Mouse (Mus musculus) lung, adult 2 months (tissue): ENCODE results near the gene Dnase1l3.

Source experiments
- CTCF ChIP-seq: fragments of 200-500 bp; IDR thresholded peaks from 2 replicates; pipeline ENCODE4 v1.5.1; 2011; ENCODE audit warnings: mild to moderate bottlenecking, low read length, control low read depth; ENCODE audit not compliant: insufficient read depth
- POLR2A ChIP-seq: fragments of 200-500 bp; IDR thresholded peaks from 2 replicates; pipeline ENCODE4 v1.6.1; 2011; ENCODE audit warnings: low read depth, mild to moderate bottlenecking, control low read depth, low read length, borderline replicate concordance; ENCODE audit errors: extremely low read depth

DNA sequence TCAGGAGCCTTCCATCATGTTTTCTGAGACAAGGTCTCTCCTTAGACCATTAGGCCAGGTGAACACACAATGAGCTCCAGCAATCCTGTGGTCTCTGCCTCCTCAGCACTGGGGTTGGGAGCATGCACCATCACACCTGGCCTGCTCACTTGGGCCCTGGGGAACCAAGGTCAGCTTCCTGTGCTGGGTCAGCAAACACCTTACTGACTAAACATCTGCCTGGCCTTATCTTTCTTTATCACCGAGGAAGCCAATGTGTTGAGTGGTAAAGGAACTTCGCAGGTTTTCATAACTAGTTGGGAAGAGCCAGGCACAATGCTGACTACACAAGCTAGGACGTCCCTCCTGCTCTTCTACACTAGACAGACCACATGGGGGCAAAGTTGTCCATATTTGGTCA, 4.4 kb downstream of the Dnase1l3 start:
- TF ChIP-seq POLR2A (no peak), CTCF (no peak)
